Mouse (Mus musculus): ENCODE measurements around the gene Synj1. TPM values are rescaled to one million over a fixed set of nuclear protein-coding genes. Genes with fewer than 3 reads are reported as not detected.

Gene Synj1
- polyA plus RNA-seq, 1 experiment, result 15.6 TPM

- WGBS, result 80% methylated on average over 6 of the region's 6 CpGs
- no peak for DNase-seq (ENCODE audit: low read depth, low spot score)
Measured at GRCm38 (mm10) chr16:90955494-90955893, 55.6 kb downstream of the Synj1 start.

- no peak for DNase-seq (ENCODE audit: low read depth, low spot score)
- 96% methylated on average over 6 of the region's 6 CpGs for WGBS
Measured at GRCm38 (mm10) chr16:90953770-90954169, 57.3 kb downstream of the Synj1 start.

GRCm38 (mm10) chr16:90953147-90953546 lies 58.0 kb downstream of the Synj1 start:
- WGBS, result 93% methylated on average over 9 of the region's 9 CpGs
- DNase-seq (ENCODE audit: low read depth, low spot score), result no peak

- DNase-seq (ENCODE audit: low read depth, low spot score), result no peak
- WGBS, result 67% methylated on average over 17 of the region's 17 CpGs
Measured at GRCm38 (mm10) chr16:90950354-90950963, 60.6 kb downstream of the Synj1 start.

GRCm38 (mm10) chr16:90946977-90947376 lies 64.1 kb downstream of the Synj1 start:
- no peak for DNase-seq (ENCODE audit: low read depth, low spot score)
- 88% methylated on average over 8 of the region's 8 CpGs for WGBS

GRCm38 (mm10) chr16:90941246-90941645 lies 69.9 kb downstream of the Synj1 start:
- DNase-seq (ENCODE audit: low read depth, low spot score), result no peak
- 86% methylated on average over 7 of the region's 7 CpGs for WGBS

- under 1% methylated on average over 56 of the region's 56 CpGs for WGBS
- peak; percentile 93 for DNase-seq (ENCODE audit: low read depth, low spot score)
Measured at GRCm38 (mm10) chr16:90934687-90935328, 76.3 kb downstream of the Synj1 start, which contains the start of gene Cfap298. Cfap298 (minus strand) TSS chr16:90935114.

- peak; percentile 14 for DNase-seq (ENCODE audit: low read depth, low spot score)
- WGBS, result under 1% methylated on average over 38 of the region's 38 CpGs
Measured at GRCm38 (mm10) chr16:90934193-90934686, 76.9 kb downstream of the Synj1 start.

- DNase-seq (ENCODE audit: low read depth, low spot score), result no peak
- WGBS, result 19% methylated on average over 13 of the region's 13 CpGs
Measured at GRCm38 (mm10) chr16:90933534-90934176, 77.5 kb downstream of the Synj1 start.

GRCm38 (mm10) chr16:90927446-90927845 lies 83.7 kb downstream of the Synj1 start:
- 92% methylated on average over 4 of the region's 4 CpGs for WGBS
- DNase-seq (ENCODE audit: low read depth, low spot score), result no peak

- WGBS, result 25% methylated on average over 5 of the region's 5 CpGs
Measured at GRCm38 (mm10) chr16:90925461-90925860, 85.6 kb downstream of the Synj1 start.

GRCm38 (mm10) chr16:90924606-90925370 lies 86.3 kb downstream of the Synj1 start:
- no peak for DNase-seq (ENCODE audit: low read depth, low spot score)
- WGBS, result 85% methylated on average over 13 of the region's 13 CpGs

More at GRCm38 (mm10) chr16:90925461-90925860, 85.6 kb downstream of the Synj1 start:
- DNase-seq (ENCODE audit: low read depth, low spot score), result peak; percentile 25

GRCm38 (mm10) chr16:90921471-90922159 lies 89.5 kb downstream of the Synj1 start:
- no peak for DNase-seq (ENCODE audit: low read depth, low spot score)
- 58% methylated on average over 10 of the region's 10 CpGs for WGBS

GRCm38 (mm10) chr16:90917156-90917555 lies 94.0 kb downstream of the Synj1 start:
- WGBS, result 82% methylated on average over 8 of the region's 8 CpGs
- DNase-seq (ENCODE audit: low read depth, low spot score), result no peak

GRCm38 (mm10) chr16:90916040-90916481 lies 95.0 kb downstream of the Synj1 start:
- DNase-seq (ENCODE audit: low read depth, low spot score), result no peak
- 20% methylated on average over 12 of the region's 12 CpGs for WGBS

- WGBS, result 64% methylated on average over 13 of the region's 13 CpGs
- no peak for DNase-seq (ENCODE audit: low read depth, low spot score)
Measured at GRCm38 (mm10) chr16:90911766-90912165, 99.3 kb downstream of the Synj1 start.

- WGBS, result 78% methylated on average over 17 of the region's 17 CpGs
- no peak for DNase-seq (ENCODE audit: low read depth, low spot score)
Measured at GRCm38 (mm10) chr16:90910855-90911533, 100.1 kb downstream of the Synj1 start.

- 66% methylated on average over 7 of the region's 7 CpGs for WGBS
- DNase-seq (ENCODE audit: low read depth, low spot score), result no peak
Measured at GRCm38 (mm10) chr16:90907250-90907649, 103.9 kb downstream of the Synj1 start.

GRCm38 (mm10) chr16:90903300-90903699 lies 107.8 kb downstream of the Synj1 start:
- WGBS, result 55% methylated on average over 5 of the region's 5 CpGs
- no peak for DNase-seq (ENCODE audit: low read depth, low spot score)
